Mouse (Mus musculus): ENCODE results near the gene Rrn3. TPM values are rescaled to one million over a fixed set of nuclear protein-coding genes. Genes with fewer than 3 reads are reported as not detected.

Gene Rrn3
- polyA plus RNA-seq, 1 experiment from 2014 or later: 59.2 TPM

DNA sequence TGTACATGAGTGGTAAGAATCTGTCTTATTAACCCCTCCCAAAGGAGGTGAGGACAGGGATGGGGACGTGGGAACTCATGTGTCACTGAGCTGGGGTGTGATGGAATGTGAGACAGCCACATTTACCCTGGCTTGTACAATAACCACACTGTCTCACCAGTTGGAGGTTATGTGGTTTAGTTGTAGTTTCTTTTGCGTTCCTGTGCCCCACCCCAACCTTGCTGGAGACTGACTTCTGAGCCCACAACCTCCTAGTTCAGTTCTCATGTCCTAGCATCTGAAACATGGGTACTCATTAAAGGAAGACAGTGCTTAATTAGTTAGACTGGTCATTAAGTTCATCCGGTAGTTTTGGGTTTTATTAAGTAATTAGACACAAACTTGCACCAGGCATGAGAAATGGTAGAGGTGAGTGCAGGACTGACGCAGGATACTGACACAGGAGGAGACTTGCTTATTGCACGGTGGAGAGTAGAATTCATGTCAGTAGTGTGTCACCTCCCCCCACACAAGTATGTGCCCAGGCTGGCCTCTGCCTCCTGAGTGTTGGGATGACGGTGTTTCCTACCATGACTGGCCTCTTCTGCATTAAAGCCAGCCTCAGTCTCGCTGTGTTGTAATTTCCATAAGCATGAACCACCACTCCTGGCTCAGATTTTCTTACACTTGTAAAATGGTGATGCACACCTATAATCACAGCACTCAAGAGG lies 45.4 kb downstream of the Rrn3 start:
- H3K9ac ChIP-seq: no peak overlapping the region
- no peaks in the 10 kb centered on the region for H3K4me1 ChIP-seq
- H3K27ac ChIP-seq: no peak overlapping the region
- H3K9me3 ChIP-seq: no peaks in the 10 kb centered on the region
- H3K36me3 ChIP-seq: peaks cover 38% of the 10 kb centered on the region
- H3K4me2 ChIP-seq: no peak overlapping the region
- ATAC-seq (ENCODE audit: borderline replicate concordance, extremely low read depth, low FRiP score, low TSS enrichment): no peak
- 60% methylated on average over 7 of the region's 7 CpGs for WGBS
- no peak overlapping the region for H3K4me3 ChIP-seq
- H3K27me3 ChIP-seq: no peaks in the 10 kb centered on the region

- 79% methylated on average over 4 of the region's 4 CpGs for WGBS
- no peaks in the 10 kb centered on the region for H3K9me3 ChIP-seq
- no peak overlapping the region for H3K4me3 ChIP-seq
- no peaks in the 10 kb centered on the region for H3K4me1 ChIP-seq
- no peak overlapping the region for H3K27ac ChIP-seq
- peaks cover 44% of the 10 kb centered on the region for H3K36me3 ChIP-seq
- H3K9ac ChIP-seq: no peak overlapping the region
- no peak overlapping the region for H3K4me2 ChIP-seq
- no peak for ATAC-seq (ENCODE audit: borderline replicate concordance, extremely low read depth, low FRiP score, low TSS enrichment)
- no peaks in the 10 kb centered on the region for H3K27me3 ChIP-seq
These were observed 46.0 kb downstream of the Rrn3 start for GRCm38 (mm10) chr16:13826511-13826910.

DNA sequence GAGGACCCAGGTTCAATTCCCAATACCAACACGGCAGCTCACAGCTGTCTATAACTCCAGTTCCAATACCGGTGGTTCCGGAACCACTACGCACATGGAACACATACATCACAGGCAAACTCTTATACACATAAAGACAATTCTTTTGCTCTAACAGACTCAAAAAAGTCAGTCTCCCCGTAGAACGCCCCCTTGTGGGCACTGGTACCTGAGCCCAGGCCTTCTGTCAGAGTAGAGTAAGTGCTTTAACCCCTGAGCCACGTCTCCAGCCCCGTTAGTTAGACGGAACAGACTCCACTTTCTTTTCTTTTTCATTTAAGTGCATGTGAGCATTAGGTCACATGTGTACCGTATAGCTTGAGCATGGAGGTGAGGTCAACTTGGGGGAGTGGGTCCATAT lies 49.9 kb downstream of the Rrn3 start:
- no peak overlapping the region for H3K4me2 ChIP-seq
- no peaks in the 10 kb centered on the region for H3K9me3 ChIP-seq
- 86% methylated on average over 10 of the region's 10 CpGs for WGBS
- H3K4me1 ChIP-seq: no peaks in the 10 kb centered on the region
- H3K9ac ChIP-seq: no peak overlapping the region
- H3K36me3 ChIP-seq: peaks cover 81% of the 10 kb centered on the region
- no peak overlapping the region for H3K4me3 ChIP-seq
- H3K27ac ChIP-seq: no peak overlapping the region
- no peak for ATAC-seq (ENCODE audit: borderline replicate concordance, extremely low read depth, low FRiP score, low TSS enrichment)
- no peaks in the 10 kb centered on the region for H3K27me3 ChIP-seq

DNA sequence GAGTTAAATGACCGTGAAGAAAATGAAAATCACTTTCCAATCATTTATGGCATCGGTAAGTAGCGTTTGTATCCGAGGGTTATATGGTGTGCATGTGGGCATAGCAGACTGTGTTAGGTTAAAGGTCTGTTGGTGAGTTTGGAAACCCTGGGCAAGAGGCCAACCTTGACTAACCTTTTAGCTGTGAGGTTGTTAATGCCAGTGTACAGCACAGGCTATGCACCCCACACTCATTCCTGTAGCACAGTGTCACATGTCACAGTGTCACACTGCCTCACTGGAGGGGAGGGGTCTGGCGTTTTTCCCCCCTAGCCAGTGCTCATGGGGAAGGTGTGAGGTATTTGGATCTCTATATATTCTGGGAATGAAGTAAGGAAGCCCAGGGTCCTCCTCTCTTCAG lies 51.1 kb downstream of the Rrn3 start:
- Histone ChIP-seq H3K9ac (no peak overlapping the region), H3K4me3 (no peak overlapping the region), H3K4me2 (no peak overlapping the region), H3K4me1 (no peaks in the 10 kb centered on the region), H3K9me3 (no peaks in the 10 kb centered on the region), H3K36me3 (peaks cover 93% of the 10 kb centered on the region), H3K27ac (no peak overlapping the region), H3K27me3 (no peaks in the 10 kb centered on the region)
- WGBS: 86% methylated on average over 5 of the region's 5 CpGs
- no peak for ATAC-seq (ENCODE audit: borderline replicate concordance, extremely low read depth, low FRiP score, low TSS enrichment)

DNA sequence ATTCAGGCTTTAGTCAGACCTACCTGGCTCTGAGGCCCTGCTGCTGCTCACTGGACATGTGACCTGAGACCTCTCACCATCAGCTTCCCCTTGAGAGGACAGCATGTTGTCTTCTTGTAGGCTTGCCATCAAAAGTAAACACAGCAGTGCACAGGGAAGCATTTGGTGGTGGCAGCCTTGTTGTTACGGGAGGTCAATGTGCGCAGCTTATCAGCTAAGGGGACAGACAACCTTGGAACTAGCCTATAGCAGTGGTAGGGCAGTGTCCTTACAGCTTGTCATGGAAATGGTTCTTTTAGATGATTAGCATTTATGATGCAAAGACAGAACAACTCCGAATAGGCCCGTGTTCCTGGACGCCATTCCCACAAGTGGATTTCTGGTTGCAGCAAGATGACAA lies 53.9 kb downstream of the Rrn3 start:
- Histone ChIP-seq H3K4me3 (no peak overlapping the region), H3K36me3 (peaks cover 95% of the 10 kb centered on the region), H3K9me3 (no peaks in the 10 kb centered on the region), H3K4me2 (no peak overlapping the region), H3K27me3 (no peaks in the 10 kb centered on the region), H3K27ac (no peak overlapping the region), H3K4me1 (no peaks in the 10 kb centered on the region), H3K9ac (no peak overlapping the region)
- WGBS: 93% methylated on average over 5 of the region's 5 CpGs
- no peak for ATAC-seq (ENCODE audit: borderline replicate concordance, extremely low read depth, low FRiP score, low TSS enrichment)

DNA sequence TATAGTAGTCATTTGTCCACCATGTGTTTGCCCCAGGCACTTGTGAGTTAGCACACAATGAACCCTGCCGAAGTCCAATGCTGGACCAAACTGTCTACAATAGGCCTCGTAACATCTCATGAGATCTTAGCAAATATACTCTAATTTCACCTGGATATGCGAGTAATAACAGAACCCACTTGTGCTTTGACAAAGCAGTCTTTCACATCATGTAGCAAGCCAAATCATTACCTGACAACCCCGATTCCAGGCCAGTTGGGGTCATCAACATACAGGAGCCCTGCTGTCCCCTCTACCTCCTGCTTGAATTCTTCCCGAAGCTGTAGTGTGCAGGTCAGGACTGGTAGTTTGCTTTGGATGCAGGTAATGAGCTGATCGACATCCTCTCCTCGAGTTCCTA lies 59.5 kb downstream of the Rrn3 start:
- Histone ChIP-seq H3K9ac (no peak overlapping the region), H3K4me1 (no peaks in the 10 kb centered on the region), H3K27ac (no peak overlapping the region), H3K9me3 (no peaks in the 10 kb centered on the region), H3K4me3 (no peak overlapping the region), H3K4me2 (no peak overlapping the region), H3K27me3 (no peaks in the 10 kb centered on the region), H3K36me3 (peaks cover 76% of the 10 kb centered on the region)
- 71% methylated on average over 7 of the region's 7 CpGs for WGBS
- ATAC-seq (ENCODE audit: borderline replicate concordance, extremely low read depth, low FRiP score, low TSS enrichment): no peak

DNA sequence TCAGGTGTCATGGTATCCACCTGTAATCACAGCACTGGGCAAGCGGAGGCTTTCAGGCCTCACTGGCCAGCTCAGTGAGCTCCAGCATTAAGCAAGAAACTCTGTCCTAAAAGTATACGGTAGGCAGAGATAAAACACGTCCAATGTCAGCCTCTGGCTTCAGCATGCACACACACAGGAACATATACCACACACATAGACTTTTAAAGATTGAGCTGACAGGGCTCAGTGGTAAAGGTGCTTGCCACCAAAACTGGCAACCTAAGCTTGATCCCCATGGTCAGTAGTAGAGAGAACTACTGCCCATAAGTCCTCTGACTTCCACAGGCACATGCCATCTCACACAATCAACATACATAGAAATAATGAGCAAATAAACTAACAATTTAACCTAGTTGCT lies 60.4 kb downstream of the Rrn3 start:
- Histone ChIP-seq H3K9me3 (no peaks in the 10 kb centered on the region), H3K4me1 (no peaks in the 10 kb centered on the region), H3K36me3 (peaks cover 76% of the 10 kb centered on the region), H3K27ac (no peak overlapping the region), H3K4me2 (no peak overlapping the region), H3K9ac (no peak overlapping the region), H3K4me3 (no peak overlapping the region), H3K27me3 (no peaks in the 10 kb centered on the region)
- no peak for ATAC-seq (ENCODE audit: borderline replicate concordance, extremely low read depth, low FRiP score, low TSS enrichment)
- 73% methylated on average over 3 of the region's 3 CpGs for WGBS

GRCm38 (mm10) chr16:13845031-13845430 lies 64.5 kb downstream of the Rrn3 start:
- no peak overlapping the region for H3K4me3 ChIP-seq
- H3K27ac ChIP-seq: no peak overlapping the region
- no peaks in the 10 kb centered on the region for H3K27me3 ChIP-seq
- H3K4me2 ChIP-seq: no peak overlapping the region
- 95% methylated on average over 5 of the region's 5 CpGs for WGBS
- H3K9ac ChIP-seq: no peak overlapping the region
- peaks cover 54% of the 10 kb centered on the region for H3K36me3 ChIP-seq
- no peaks in the 10 kb centered on the region for H3K4me1 ChIP-seq
- no peak for ATAC-seq (ENCODE audit: borderline replicate concordance, extremely low read depth, low FRiP score, low TSS enrichment)
- H3K9me3 ChIP-seq: no peaks in the 10 kb centered on the region

- peaks cover 45% of the 10 kb centered on the region for H3K36me3 ChIP-seq
These were observed 66.2 kb downstream of the Rrn3 start for GRCm38 (mm10) chr16:13846675-13847074.

DNA sequence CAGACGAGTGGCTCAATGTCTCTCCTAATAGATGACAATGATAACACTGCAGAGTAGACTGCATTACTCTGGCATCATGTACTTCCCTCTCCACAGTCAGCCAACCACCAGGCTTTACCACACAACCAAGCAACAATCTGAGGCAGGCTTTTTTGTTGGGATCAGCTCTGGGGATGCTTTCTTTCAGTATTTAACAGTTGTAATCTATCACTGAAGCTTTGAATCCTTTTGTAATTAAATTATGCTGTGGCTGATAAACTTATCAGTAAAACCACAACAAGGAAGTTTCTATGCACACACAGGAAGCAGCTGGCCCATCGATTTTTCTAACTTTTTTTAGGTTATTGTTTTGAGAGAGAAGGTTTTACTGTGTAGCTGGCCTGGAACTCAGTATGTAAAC lies 67.8 kb downstream of the Rrn3 start:
- H3K4me3 ChIP-seq: no peak overlapping the region

More at GRCm38 (mm10) chr16:13846675-13847074, 66.2 kb downstream of the Rrn3 start:
- H3K27me3 ChIP-seq: no peaks in the 10 kb centered on the region
- H3K4me2 ChIP-seq: no peak overlapping the region
- no peak for ATAC-seq (ENCODE audit: borderline replicate concordance, extremely low read depth, low FRiP score, low TSS enrichment)
- H3K27ac ChIP-seq: no peak overlapping the region
- no peak overlapping the region for H3K4me3 ChIP-seq
- H3K9me3 ChIP-seq: no peaks in the 10 kb centered on the region
- H3K9ac ChIP-seq: no peak overlapping the region
- WGBS: 89% methylated on average over 1 of the region's 1 CpGs
- no peaks in the 10 kb centered on the region for H3K4me1 ChIP-seq

GRCm38 (mm10) chr16:13851446-13851845 lies 70.9 kb downstream of the Rrn3 start:
- no peak for ATAC-seq (ENCODE audit: borderline replicate concordance, extremely low read depth, low FRiP score, low TSS enrichment)
- Histone ChIP-seq H3K27me3 (no peaks in the 10 kb centered on the region), H3K9ac (no peak overlapping the region), H3K27ac (no peak overlapping the region), H3K4me1 (no peaks in the 10 kb centered on the region), H3K36me3 (peaks cover 41% of the 10 kb centered on the region), H3K4me2 (no peak overlapping the region), H3K4me3 (no peak overlapping the region), H3K9me3 (no peaks in the 10 kb centered on the region)
- 94% methylated on average over 4 of the region's 4 CpGs for WGBS

More for the DNA sequence above, 67.8 kb downstream of the Rrn3 start:
- Histone ChIP-seq H3K27ac (no peak overlapping the region), H3K4me2 (no peak overlapping the region), H3K36me3 (peaks cover 43% of the 10 kb centered on the region), H3K27me3 (no peaks in the 10 kb centered on the region), H3K4me1 (no peaks in the 10 kb centered on the region), H3K9me3 (no peaks in the 10 kb centered on the region), H3K9ac (no peak overlapping the region)
- WGBS: 62% methylated on average over 2 of the region's 2 CpGs
- ATAC-seq (ENCODE audit: borderline replicate concordance, extremely low read depth, low FRiP score, low TSS enrichment): no peak

GRCm38 (mm10) chr16:13853886-13854285 lies 73.4 kb downstream of the Rrn3 start:
- Histone ChIP-seq H3K9ac (no peak overlapping the region), H3K4me2 (no peak overlapping the region)

More at GRCm38 (mm10) chr16:13853886-13854285, 73.4 kb downstream of the Rrn3 start:
- H3K36me3 ChIP-seq: peaks cover 43% of the 10 kb centered on the region
- no peaks in the 10 kb centered on the region for H3K9me3 ChIP-seq
- no peaks in the 10 kb centered on the region for H3K27me3 ChIP-seq
- H3K4me1 ChIP-seq: no peaks in the 10 kb centered on the region
- H3K27ac ChIP-seq: no peak overlapping the region
- 94% methylated on average over 4 of the region's 4 CpGs for WGBS
- H3K4me3 ChIP-seq: no peak overlapping the region
- no peak for ATAC-seq (ENCODE audit: borderline replicate concordance, extremely low read depth, low FRiP score, low TSS enrichment)

Measured in lung, embryonic 15.5 days (tissue).